Mouse (Mus musculus) stomach, embryonic 16.5 days (tissue): Measurements from ENCODE around the gene Gabra6. TPM values are rescaled to one million over a fixed set of nuclear protein-coding genes. Genes with fewer than 3 reads are reported as not detected.

Experiments
- ATAC-seq: fragments of 200-750 bp; cut with Nextera tagmentation; 2 replicates; pipeline ENCODE4 v1.8.0; 2017; ENCODE audit warnings: moderate number of reproducible peaks, moderate TSS enrichment; ENCODE audit not compliant: insufficient read depth, low FRiP score
- H3K27ac ChIP-seq: fragments of 300-500 bp; sonication (generic); 2 replicates; pipeline ENCODE4 v1.5.1; 2014; ENCODE audit warnings: low read length
- H3K27me3 ChIP-seq: fragments of 300-500 bp; sonication (generic); 2 replicates; pipeline ENCODE4 v1.6.1; 2014; ENCODE audit warnings: low read length, control low read depth, mixed read lengths; ENCODE audit not compliant: control insufficient read depth, insufficient read depth
- H3K36me3 ChIP-seq: fragments of 300-500 bp; sonication (generic); 2 replicates; pipeline ENCODE4 v1.6.1; 2014; ENCODE audit warnings: low read length; ENCODE audit not compliant: control insufficient read depth, insufficient read depth
- H3K4me1 ChIP-seq: fragments of 300-500 bp; sonication (generic); 2 replicates; pipeline ENCODE4 v1.6.1; 2014; ENCODE audit warnings: low read length, control low read depth, mixed read lengths; ENCODE audit not compliant: control insufficient read depth, insufficient read depth
- H3K4me2 ChIP-seq: fragments of 300-500 bp; sonication (generic); 2 replicates; pipeline ENCODE4 v1.6.1; 2014; ENCODE audit warnings: low read depth, low read length, mixed read lengths
- H3K4me3 ChIP-seq: fragments of 300-500 bp; sonication (generic); replicated peaks from 2 replicates; pipeline ENCODE4 v1.5.1; 2014; ENCODE audit warnings: mild to moderate bottlenecking, low read length
- H3K9ac ChIP-seq: fragments of 300-500 bp; sonication (generic); 2 replicates; pipeline ENCODE4 v1.6.1; 2014; ENCODE audit warnings: low read length
- H3K9me3 ChIP-seq: fragments of 300-500 bp; sonication (generic); replicated peaks from 2 replicates; pipeline ENCODE4 v1.6.1; 2016; ENCODE audit warnings: low read length, control low read depth; ENCODE audit not compliant: control insufficient read depth
- WGBS: fragments of 180-500 bp; shearing (Covaris S2); extraction: QIAGEN DNeasy Blood & Tissue Kit; methylation state at CpG from one replicate; pipeline ENCODE4 v1.1.7; 2014; 5-methylcytosine and 5-hydroxymethylcytosine counted together
- polyA plus RNA-seq: library from polyadenylated mRNA; unstranded; fragments of >200 nt; fragmentation: Nextera tagmentation; extraction: Ambion mirVana; gene quantifications from 2 replicates; pipeline ENCODE4 v1.2.1, GENCODE M21; 2015

Gabra6 gene
- polyA plus RNA-seq, 1 experiment from 2014 or later, result not detected

DNA sequence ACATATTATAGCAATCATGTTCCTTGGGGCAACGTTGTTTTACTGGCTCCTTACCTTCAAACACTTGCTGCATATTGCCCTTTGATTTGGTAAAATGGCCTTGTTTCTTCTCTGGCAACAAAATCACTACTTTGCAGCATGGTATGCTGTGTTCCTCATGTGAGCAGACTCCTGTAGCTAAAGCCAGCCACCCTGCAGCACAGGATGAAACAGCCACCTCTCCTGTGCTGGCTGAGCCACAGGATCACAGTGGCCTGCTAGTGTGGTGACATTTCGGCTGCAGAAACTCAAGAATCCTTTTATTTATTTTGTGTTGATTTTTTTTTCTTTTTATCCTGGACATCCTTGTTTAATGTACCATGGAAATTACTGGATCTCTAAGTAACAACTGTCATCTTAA lies 11.8 kb downstream of the Gabra6 start:
- no peaks in the 10 kb centered on the region for H3K4me1 ChIP-seq
- no peak overlapping the region for H3K4me3 ChIP-seq
- no peaks in the 10 kb centered on the region for H3K9me3 ChIP-seq
- no peak overlapping the region for H3K4me2 ChIP-seq
- no peak for ATAC-seq
- WGBS, result 69% methylated on average over 2 of the region's 2 CpGs
- no peaks in the 10 kb centered on the region for H3K27me3 ChIP-seq
- H3K9ac ChIP-seq, result no peak overlapping the region
- no peaks in the 10 kb centered on the region for H3K36me3 ChIP-seq
- H3K27ac ChIP-seq, result no peak overlapping the region

DNA sequence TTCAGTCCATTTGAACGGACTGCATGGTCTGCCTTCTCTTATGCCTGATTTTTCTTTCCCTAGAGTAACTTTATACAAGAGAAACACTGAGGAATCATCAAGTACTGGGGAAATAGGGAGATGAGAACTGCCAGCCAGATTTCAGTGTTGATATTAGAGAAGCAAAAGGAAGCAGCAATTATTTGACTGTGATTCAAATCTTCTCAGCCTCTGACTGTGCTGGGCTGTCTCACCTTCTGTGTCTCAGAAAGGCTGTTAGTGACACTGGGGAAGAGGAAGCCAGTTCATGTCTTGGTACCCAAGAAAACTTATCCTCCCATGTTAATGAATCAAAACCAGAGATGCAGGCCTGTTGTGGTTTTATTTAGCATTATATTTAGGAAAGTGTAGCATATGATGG lies 14.8 kb downstream of the Gabra6 start:
- H3K4me3 ChIP-seq, result no peak overlapping the region
- no peak overlapping the region for H3K27ac ChIP-seq
- H3K4me2 ChIP-seq, result no peak overlapping the region
- no peaks in the 10 kb centered on the region for H3K9me3 ChIP-seq
- ATAC-seq, result no peak
- no peaks in the 10 kb centered on the region for H3K27me3 ChIP-seq
- no peaks in the 10 kb centered on the region for H3K4me1 ChIP-seq
- H3K36me3 ChIP-seq, result no peaks in the 10 kb centered on the region
- 58% methylated on average over 1 of the region's 1 CpGs for WGBS
- no peak overlapping the region for H3K9ac ChIP-seq

DNA sequence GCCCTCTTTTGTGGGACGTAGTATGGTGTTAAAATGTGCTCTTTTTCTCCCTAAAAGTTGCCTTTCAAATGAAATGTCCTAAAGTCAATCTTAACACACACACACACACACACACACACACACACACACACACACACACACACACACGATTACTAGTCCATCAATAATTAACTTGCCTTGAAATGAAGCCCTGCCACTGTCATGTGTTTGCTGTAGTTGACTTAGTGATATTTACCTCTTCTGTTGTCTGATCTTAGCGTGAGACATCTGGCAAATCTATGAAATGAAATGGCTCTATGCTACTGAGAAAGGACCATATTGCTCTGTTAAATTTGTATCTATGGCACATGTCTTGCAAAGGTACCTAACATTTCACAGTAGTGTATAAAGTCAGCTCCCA lies 61.9 kb downstream of the Gabra6 start:
- H3K9ac ChIP-seq, result no peak overlapping the region
- no peaks in the 10 kb centered on the region for H3K9me3 ChIP-seq
- H3K4me1 ChIP-seq, result no peaks in the 10 kb centered on the region
- H3K27me3 ChIP-seq, result no peaks in the 10 kb centered on the region
- no peak overlapping the region for H3K4me3 ChIP-seq
- ATAC-seq, result no peak
- H3K4me2 ChIP-seq, result no peak overlapping the region
- H3K27ac ChIP-seq, result no peak overlapping the region
- WGBS, result 57% methylated on average over 3 of the region's 3 CpGs
- H3K36me3 ChIP-seq, result no peaks in the 10 kb centered on the region

Other genes with a start within 250 kb of the Gabra6 start
- 3.4 and 3.6 TPM in 2 replicates for gene Gabra1, start 138.1 kb downstream of the Gabra6 start, polyA plus RNA-seq
- 4.2 and 4.4 TPM in 2 replicates for gene Gabrb2, start 98.7 kb upstream of the Gabra6 start, polyA plus RNA-seq